In the genomic region with DNA sequence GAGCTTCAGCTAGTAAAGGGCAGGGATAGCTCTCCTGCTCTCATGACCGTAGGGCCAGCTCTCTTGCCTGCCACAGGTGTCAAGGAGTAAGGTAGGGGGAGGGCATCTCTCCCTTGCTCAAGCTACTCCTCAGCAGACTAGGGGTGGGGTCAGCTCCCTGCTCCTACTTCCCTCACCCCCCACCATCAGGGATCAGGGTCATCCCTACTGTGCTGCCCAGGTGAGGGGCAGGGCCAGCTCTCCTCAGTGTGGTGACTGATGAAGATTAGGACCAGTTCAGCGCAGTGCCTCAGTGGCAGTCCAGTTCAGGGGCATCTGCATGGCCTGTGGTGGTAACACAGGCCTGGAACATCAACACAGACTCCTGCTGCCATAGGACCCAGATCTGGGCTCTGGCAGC, we compare ENCODE assay signal across 17 mouse cellular contexts.
"Had no signal": no experiment of that assay in that cellular context is flagged by ENCODE, and none has a peak within 500 bp of the region (broad histone marks: within the 10 kb centered on the region; RNA-seq: fewer than 3 reads in every experiment).

No protein-coding gene starts in this region.

- H3K9ac ChIP-seq: limb, embryonic 13.5 days; liver, embryonic 12.5 days; liver, embryonic 15.5 days had no signal

- H3K4me1 ChIP-seq: liver, embryonic 12.5 days; liver, embryonic 15.5 days; megakaryocyte, embryonic 14.5 days; midbrain, embryonic 10.5 days had no signal

- H3K27ac ChIP-seq: layer of hippocampus, adult 2 months; limb, embryonic 10.5 days; limb, embryonic 13.5 days; liver, embryonic 12.5 days; liver, embryonic 15.5 days; macrophage; midbrain, embryonic 10.5 days had no signal

- H3K36me3 ChIP-seq: limb, embryonic 10.5 days; limb, embryonic 13.5 days; liver, embryonic 12.5 days; liver, embryonic 15.5 days; midbrain, embryonic 10.5 days had no signal

- H3K27me3 ChIP-seq: liver, embryonic 12.5 days; liver, embryonic 15.5 days; megakaryocyte, embryonic 14.5 days had no signal

- H3K4me3 ChIP-seq: layer of hippocampus, adult 2 months; limb, embryonic 10.5 days; limb, embryonic 13.5 days; liver, embryonic 12.5 days; liver, embryonic 15.5 days; megakaryocyte, embryonic 14.5 days; midbrain, embryonic 10.5 days had no signal

- H3K4me2 ChIP-seq: limb, embryonic 13.5 days; liver, embryonic 12.5 days; liver, embryonic 15.5 days had no signal

- DNase-seq: kidney, adult 18-20 months; kidney, adult 9 months; kidney, postnatal 14 days; layer of hippocampus, adult 9-11 months; liver; lung, adult 18-20 months; thymus, adult 18-20 months; thymus, postnatal 36 days had no signal

- ATAC-seq: intestine, embryonic 16.5 days; liver, embryonic 12.5 days had no signal

- H3K9me3 ChIP-seq: limb, embryonic 10.5 days; limb, embryonic 13.5 days; liver, embryonic 12.5 days; liver, embryonic 15.5 days; midbrain, embryonic 10.5 days had no signal
